Mouse (Mus musculus) urinary bladder, postnatal 14 days (tissue): ENCODE data around the gene Olfr1427.
"Not testable (repeated sequence)": the region's sequence is repeated elsewhere in the genome, so short reads cannot be mapped to it uniquely, and the experiment has no call there.

Source experiments
- DNase-seq: peaks from one replicate; pipeline ENCODE4 v3.0.0; 2021; ENCODE audit warnings: low spot score

Gene Olfr1427

GRCm38 (mm10) chr19:12103234-12103633 lies at the start of gene Olfr1427:
Olfr1427 (minus strand) TSS chr19:12103334.
- no peak for DNase-seq

- DNase-seq, result no peak
Measured at GRCm38 (mm10) chr19:12145452-12145851, 42.3 kb upstream of the Olfr1427 start.

GRCm38 (mm10) chr19:12143356-12143755 lies 40.2 kb upstream of the Olfr1427 start:
- no peak for DNase-seq

GRCm38 (mm10) chr19:12134289-12134688 lies 31.2 kb upstream of the Olfr1427 start:
- peak; percentile 4 for DNase-seq

GRCm38 (mm10) chr19:12123103-12123502 lies 20.0 kb upstream of the Olfr1427 start, which contains the start of gene Olfr76:
Olfr76 (minus strand) TSS chr19:12123203.
- DNase-seq, result no peak

- no peak for DNase-seq
Measured at GRCm38 (mm10) chr19:12116464-12116863, 13.3 kb upstream of the Olfr1427 start.

GRCm38 (mm10) chr19:12115797-12116196 lies 12.7 kb upstream of the Olfr1427 start, which contains the start of gene Olfr1428:
Olfr1428 (minus strand) TSS chr19:12115897.
- no peak for DNase-seq

- DNase-seq, result no peak
Measured at GRCm38 (mm10) chr19:12113807-12114206, 10.7 kb upstream of the Olfr1427 start.

GRCm38 (mm10) chr19:12104541-12104940 lies 1.4 kb upstream of the Olfr1427 start:
- no peak for DNase-seq

- DNase-seq, result no peak
Measured at GRCm38 (mm10) chr19:12091913-12092312, 11.2 kb downstream of the Olfr1427 start, which contains the start of gene Olfr1426. Olfr1426 (minus strand) TSS chr19:12092013.

GRCm38 (mm10) chr19:12077631-12078030 lies 25.5 kb downstream of the Olfr1427 start, which contains the start of gene Olfr1425:
Olfr1425 (minus strand) TSS chr19:12077731.
- DNase-seq, result not testable (repeated sequence)

- DNase-seq, result not testable (repeated sequence)
Measured at GRCm38 (mm10) chr19:12069546-12069945, 33.6 kb downstream of the Olfr1427 start.

GRCm38 (mm10) chr19:12067806-12068205 lies 35.3 kb downstream of the Olfr1427 start:
- DNase-seq, result not testable (repeated sequence)

GRCm38 (mm10) chr19:12062582-12062981 lies 40.6 kb downstream of the Olfr1427 start, which contains the start of gene Olfr1424:
Olfr1424 (minus strand) TSS chr19:12062682.
- DNase-seq, result not testable (repeated sequence)
